20 mouse cellular contexts compared by ENCODE assay signal in the genomic region with DNA sequence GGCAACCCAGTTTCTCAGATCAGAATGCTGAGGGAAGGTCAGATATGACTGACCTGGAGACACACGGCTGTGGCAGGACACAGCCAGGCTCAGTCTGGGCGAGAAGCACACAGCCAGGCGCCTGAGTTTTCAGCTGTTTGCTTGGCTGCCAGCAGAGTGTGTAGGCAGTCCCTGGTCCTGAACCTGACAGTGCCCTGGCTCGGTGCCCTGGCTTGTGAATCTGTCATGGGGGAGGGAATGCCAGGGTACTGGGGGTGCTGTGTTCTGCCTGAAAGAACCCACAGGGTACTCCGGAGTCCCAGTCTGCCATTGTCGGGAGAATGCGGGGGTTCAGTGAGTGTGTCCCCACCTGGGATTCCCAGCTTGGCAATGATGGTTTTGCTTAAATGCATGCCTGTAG. TPM values are rescaled to one million over a fixed set of nuclear protein-coding genes. Genes with fewer than 3 reads are reported as not detected.
DNase-seq lines count a peak whose midpoint lies in the region; ATAC-seq and TF ChIP-seq lines count a peak whose summit lies in the region.
"Had no signal": no experiment of that assay in that cellular context is flagged by ENCODE, and none has a peak within 500 bp of the region (broad histone marks: within the 10 kb centered on the region; RNA-seq: fewer than 3 reads in every experiment).

No protein-coding gene starts in this region.

- H3K4me1 ChIP-seq in heart, embryonic 12.5 days (replicated peaks): no peaks in the 10 kb centered on the region; the same call in 1 of the 2 replicates
- peaks cover 54% of the 10 kb centered on the region for H3K4me1 ChIP-seq in midbrain, embryonic 14.5 days (ENCODE audit: control insufficient read depth, insufficient read depth, low read length)
- peaks cover 18% of the 10 kb centered on the region for H3K4me1 ChIP-seq in midbrain, embryonic 10.5 days
- H3K4me1 ChIP-seq in midbrain, postnatal 0 days (ENCODE audit: insufficient read depth, low read length): peaks cover 31% of the 10 kb centered on the region
- H3K4me1 ChIP-seq: liver, embryonic 15.5 days had no signal

- H3K36me3 ChIP-seq in heart, embryonic 12.5 days: no peaks in the 10 kb centered on the region
- H3K36me3 ChIP-seq in midbrain, embryonic 14.5 days (ENCODE audit: control insufficient read depth, insufficient read depth, low read length): no peaks in the 10 kb centered on the region
- H3K36me3 ChIP-seq in midbrain, embryonic 10.5 days: no peaks in the 10 kb centered on the region
- no peaks in the 10 kb centered on the region; the same call in 1 of the 2 replicates for H3K36me3 ChIP-seq in midbrain, postnatal 0 days (ENCODE audit: insufficient read depth, low read length)
- H3K36me3 ChIP-seq: embryonic facial prominence, embryonic 13.5 days; G1E; heart, embryonic 10.5 days; intestine, embryonic 15.5 days; liver, embryonic 15.5 days had no signal

- intact Hi-C loops in heart, postnatal 25 days (cut with DNase I): no loop called here

- 0 out of 2 replicates have a peak, but pooled peaks have one; percentile 11 for ATAC-seq in heart, embryonic 12.5 days (ENCODE audit: insufficient number of reproducible peaks, low FRiP score)
- no peak for ATAC-seq in midbrain, embryonic 14.5 days (ENCODE audit: low FRiP score, low TSS enrichment)
- no peak for ATAC-seq in midbrain, postnatal 0 days (ENCODE audit: low FRiP score)
- ATAC-seq in monocyte, adult 5-6 weeks (replicated peaks; ENCODE audit: insufficient number of reproducible peaks, low FRiP score, low TSS enrichment, poor library complexity, severe bottlenecking): no peak
- ATAC-seq: CD4-positive, CD25-positive, alpha-beta regulatory T cell, adult 4 months; intestine, embryonic 15.5 days had no signal

- TF ChIP-seq CTCF in midbrain, postnatal 0 days (IDR thresholded peaks at IDR 0.05): no peak

- H3K9ac ChIP-seq in heart, embryonic 12.5 days: no peak overlapping the region
- H3K9ac ChIP-seq in midbrain, embryonic 14.5 days (replicated peaks; ENCODE audit: low read length): no peak overlapping the region
- no peak overlapping the region for H3K9ac ChIP-seq in midbrain, postnatal 0 days (replicated peaks; ENCODE audit: low read length, poor library complexity, severe bottlenecking)
- H3K9ac ChIP-seq: embryonic facial prominence, embryonic 13.5 days; intestine, embryonic 15.5 days; liver, embryonic 15.5 days had no signal

- no peak overlapping the region for H3K4me2 ChIP-seq in heart, embryonic 12.5 days
- H3K4me2 ChIP-seq in midbrain, embryonic 14.5 days (ENCODE audit: low read length): peak overlapping the region; percentile 14; the same call in 1 of the 2 replicates
- peak overlapping the region; percentile 6 for H3K4me2 ChIP-seq in midbrain, postnatal 0 days (ENCODE audit: low read depth, low read length, poor library complexity, severe bottlenecking)
- H3K4me2 ChIP-seq: embryonic facial prominence, embryonic 13.5 days; intestine, embryonic 15.5 days; liver, embryonic 15.5 days had no signal

- DNase-seq in cerebellum, adult 18-20 months: peak; percentile 37 to 43
- DNase-seq in cerebellum, adult 11-12 months: no peak
- DNase-seq in heart, postnatal 25 days (ENCODE audit: low spot score): no peak
- no peak for DNase-seq in midbrain, embryonic 14.5 days
- DNase-seq in midbrain, embryonic 10.5 days (ENCODE audit: low spot score): no peak
- peak; percentile 47 for DNase-seq in midbrain, postnatal 0 days (ENCODE audit: low spot score)
- DNase-seq: adrenal gland, adult 2 months; heart, postnatal 14 days; lung, postnatal 10 days; right cerebral cortex, adult 18-20 months had no signal

- no peak overlapping the region for H3K4me3 ChIP-seq in heart, embryonic 12.5 days
- H3K4me3 ChIP-seq in midbrain, embryonic 14.5 days (replicated peaks; ENCODE audit: low read depth, low read length): no peak overlapping the region
- H3K4me3 ChIP-seq in midbrain, embryonic 10.5 days: no peak overlapping the region
- no peak overlapping the region for H3K4me3 ChIP-seq in midbrain, postnatal 0 days (ENCODE audit: low read depth, low read length)
- H3K4me3 ChIP-seq: embryonic facial prominence, embryonic 13.5 days; heart, embryonic 10.5 days; intestine, embryonic 15.5 days; liver, embryonic 15.5 days; myocyte had no signal

- H3K27ac ChIP-seq in heart, embryonic 12.5 days (ENCODE audit: poor library complexity, severe bottlenecking): no peak overlapping the region
- H3K27ac ChIP-seq in midbrain, embryonic 14.5 days (replicated peaks; ENCODE audit: low read depth, low read length): no peak overlapping the region
- no peak overlapping the region for H3K27ac ChIP-seq in midbrain, embryonic 10.5 days (replicated peaks)
- H3K27ac ChIP-seq in midbrain, postnatal 0 days (ENCODE audit: low read depth, low read length): no peak overlapping the region
- H3K27ac ChIP-seq: embryonic facial prominence, embryonic 13.5 days; heart, embryonic 10.5 days; intestine, embryonic 15.5 days; liver, embryonic 15.5 days had no signal

- H3K9me3 ChIP-seq in heart, embryonic 12.5 days (replicated peaks): no peaks in the 10 kb centered on the region
- no peaks in the 10 kb centered on the region for H3K9me3 ChIP-seq in midbrain, embryonic 14.5 days (ENCODE audit: control insufficient read depth, low read length)
- H3K9me3 ChIP-seq in midbrain, embryonic 10.5 days (replicated peaks): no peaks in the 10 kb centered on the region
- H3K9me3 ChIP-seq in midbrain, postnatal 0 days (ENCODE audit: low read length): no peaks in the 10 kb centered on the region
- H3K9me3 ChIP-seq: embryonic facial prominence, embryonic 13.5 days; G1E; heart, embryonic 10.5 days; intestine, embryonic 15.5 days; liver, embryonic 15.5 days had no signal

- 61% methylated on average over 7 of the region's 7 CpGs for WGBS in heart, embryonic 12.5 days
- 70% methylated on average over 7 of the region's 7 CpGs for WGBS in midbrain, embryonic 14.5 days
- 72% methylated on average over 7 of the region's 7 CpGs for WGBS in midbrain, embryonic 10.5 days
- 57% methylated on average over 7 of the region's 7 CpGs for WGBS in midbrain, postnatal 0 days

- H3K27me3 ChIP-seq in heart, embryonic 12.5 days (replicated peaks): peaks cover 97% of the 10 kb centered on the region
- H3K27me3 ChIP-seq in midbrain, embryonic 14.5 days (ENCODE audit: control insufficient read depth, insufficient read depth, low read length): no peaks in the 10 kb centered on the region
- H3K27me3 ChIP-seq in midbrain, embryonic 10.5 days (ENCODE audit: low read depth, poor library complexity, severe bottlenecking): peaks cover 41% of the 10 kb centered on the region
- no peaks in the 10 kb centered on the region for H3K27me3 ChIP-seq in midbrain, postnatal 0 days (ENCODE audit: insufficient read depth, low read length)

RNA-seq across cellular contexts. Expression of a gene that starts 7.1 kb away (rescaled TPM):
- polyA plus RNA-seq in heart, embryonic 12.5 days (2016; fragmentation: Nextera tagmentation; extraction: Ambion mirVana): not detected in 2 replicates
- total RNA-seq in heart, postnatal 25 days (2021): not detected
- polyA plus RNA-seq in midbrain, embryonic 14.5 days (2014; fragmentation: Nextera tagmentation; extraction: Ambion mirVana): 38.5 and 56.7 TPM in 2 replicates
- 0.53 and 1.4 TPM in 2 replicates for polyA plus RNA-seq in midbrain, embryonic 10.5 days (2016; fragmentation: Nextera tagmentation; extraction: Ambion mirVana)
- total RNA-seq in midbrain, postnatal 0 days (2014; rRNA removed): 349 and 393 TPM in 2 replicates
- 57.0 and 61.8 TPM in 2 replicates for polyA plus RNA-seq in midbrain, postnatal 0 days (2015; fragmentation: Nextera tagmentation; extraction: Ambion mirVana)
- not detected in 3 replicates for total RNA-seq in monocyte, adult 5-6 weeks (2017)
- total RNA-seq: G1E; heart, postnatal 14 days; megakaryocyte, adult 5-6 weeks had no signal
- polyA plus RNA-seq: CD4-positive, CD25-positive, alpha-beta regulatory T cell, adult 4 months; G1E; liver, embryonic 15.5 days; myocyte had no signal

Comparison
In these comparisons a context has a peak if more than half of its experiments do, and no peak if none do; other contexts are left out.
1. DNase-seq: peak in cerebellum, adult 18-20 months (2 of 2) and midbrain, postnatal 0 days (single experiment); none in cerebellum, adult 11-12 months (single experiment), heart, postnatal 25 days (single experiment), midbrain, embryonic 14.5 days (single experiment) and midbrain, embryonic 10.5 days (single experiment).
2. RNA of a gene that starts 7.1 kb away (polyA plus RNA-seq): 57.0 to 61.8 TPM in midbrain, postnatal 0 days and 38.5 to 56.7 TPM in midbrain, embryonic 14.5 days; 0.53 to 1.4 TPM in midbrain, embryonic 10.5 days and not detected in heart, embryonic 12.5 days; every median in the first group is over 10 times any median in the second.